Mouse (Mus musculus): ENCODE measurements around the gene Gab1.

DNA sequence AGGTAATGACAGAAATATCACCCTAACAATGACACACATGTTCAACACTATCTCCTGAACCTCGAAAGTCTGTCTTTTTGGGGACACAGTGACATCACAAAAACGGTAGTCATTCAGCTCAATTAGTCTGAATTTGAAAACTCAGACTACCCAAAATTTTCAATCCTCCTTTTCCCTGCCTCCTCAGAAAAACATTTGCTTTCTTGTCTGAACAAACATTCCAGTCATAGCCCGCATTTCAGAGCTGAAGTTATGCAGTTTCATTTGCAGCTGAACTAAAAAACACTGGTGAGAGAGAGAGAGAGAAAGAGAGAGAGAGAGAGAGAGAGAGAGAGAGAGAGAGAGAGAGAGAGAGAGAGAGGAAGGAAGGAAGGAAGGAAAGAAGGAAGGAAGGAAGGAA lies 23.2 kb downstream of the Gab1 start:
- TF ChIP-seq POLR2A (IDR thresholded peaks at IDR 0.05; ENCODE audit: low read depth, low read length) (no peak), CTCF (IDR thresholded peaks at IDR 0.05; ENCODE audit: extremely low read depth, insufficient read length, insufficient replicate concordance, low read depth, low read length) (no peak)

All from small intestine, adult 2 months (tissue).